Mouse (Mus musculus) ES-Bruce4 (cell line): ENCODE results near the gene Dhrs7. TPM values are rescaled to one million over a fixed set of nuclear protein-coding genes. Genes with fewer than 3 reads are reported as not detected.

Experiments
- H3K27ac ChIP-seq: 2 replicates; pipeline ENCODE4 v1.5.1; 2012; ENCODE audit warnings: low read length, inconsistent platforms; ENCODE audit not compliant: insufficient read depth
- H3K27me3 ChIP-seq: 2 replicates; pipeline ENCODE4 v1.6.1; 2012; ENCODE audit warnings: mild to moderate bottlenecking, low read length, inconsistent platforms; ENCODE audit not compliant: control insufficient read depth, poor library complexity, insufficient read depth, severe bottlenecking
- H3K36me3 ChIP-seq: 2 replicates; pipeline ENCODE4 v1.6.1; 2012; ENCODE audit warnings: inconsistent platforms, mild to moderate bottlenecking, low read length, moderate library complexity; ENCODE audit not compliant: control insufficient read depth, poor library complexity, insufficient read depth, severe bottlenecking
- H3K4me1 ChIP-seq: one replicate; pipeline ENCODE4 v1.8.1; 2011; ENCODE audit warnings: low read length; ENCODE audit not compliant: control insufficient read depth, insufficient read depth
- H3K4me3 ChIP-seq: 2 replicates; pipeline ENCODE4 v1.5.1; 2011; ENCODE audit warnings: low read depth, mild to moderate bottlenecking, low read length
- H3K9ac ChIP-seq: 2 replicates; pipeline ENCODE4 v1.6.1; 2012; ENCODE audit warnings: low read depth, mild to moderate bottlenecking, inconsistent platforms; ENCODE audit not compliant: poor library complexity, severe bottlenecking
- H3K9me3 ChIP-seq: replicated peaks from 2 replicates; pipeline ENCODE4 v1.6.1; 2012; ENCODE audit warnings: mild to moderate bottlenecking, low read length, inconsistent platforms; ENCODE audit not compliant: control insufficient read depth, poor library complexity, insufficient read depth, severe bottlenecking
- CTCF ChIP-seq: IDR thresholded peaks from one replicate; pipeline ENCODE4 v1.8.1; 2011; ENCODE audit warnings: low read depth, low read length
- EP300 ChIP-seq: IDR thresholded peaks from 2 replicates; pipeline ENCODE4 v1.6.1; 2011; ENCODE audit warnings: low read depth, low read length; ENCODE audit not compliant: insufficient read depth
- POLR2A ChIP-seq: IDR thresholded peaks from one replicate; pipeline ENCODE4 v1.8.1; 2011; ENCODE audit warnings: low read length; ENCODE audit not compliant: insufficient read depth
- polyA plus RNA-seq: library from polyadenylated mRNA; stranded (reverse); fragments of >200 nt; gene quantifications from 2 replicates; pipeline ENCODE4 v1.2.4, GENCODE M21; 2011; ENCODE audit warnings: low read depth; ENCODE audit not compliant: missing spikeins, insufficient read depth, insufficient read length

Gene Dhrs7
- polyA plus RNA-seq, 1 experiment = 42.7 TPM

- peaks cover 8% of the 10 kb centered on the region for H3K9me3 ChIP-seq
- no peaks in the 10 kb centered on the region for H3K36me3 ChIP-seq
- no peaks in the 10 kb centered on the region; the same call in 1 of the 2 replicates for H3K27me3 ChIP-seq
- no peaks in the 10 kb centered on the region for H3K4me1 ChIP-seq
- TF ChIP-seq POLR2A = no peak
- no peak for TF ChIP-seq CTCF
- TF ChIP-seq EP300 = no peak
- H3K27ac ChIP-seq = no peak overlapping the region
- no peak overlapping the region for H3K9ac ChIP-seq
- no peak overlapping the region for H3K4me3 ChIP-seq
These were observed 52.7 kb downstream of the Dhrs7 start for GRCm38 (mm10) chr12:72612053-72612452.

Other genes with a start within 250 kb of the Dhrs7 start
- 3.6 and 4.6 TPM in 2 replicates for gene Lrrc9, start 223.0 kb downstream of the Dhrs7 start, polyA plus RNA-seq
- 11.4 and 13.0 TPM in 2 replicates for gene Pcnx4, start 128.5 kb downstream of the Dhrs7 start, polyA plus RNA-seq
- 5.1 and 10.6 TPM in 2 replicates for gene Gm4756, start 15.2 kb downstream of the Dhrs7 start, polyA plus RNA-seq
- gene Ppm1a, start 92.5 kb upstream of the Dhrs7 start, polyA plus RNA-seq = 183 and 202 TPM in 2 replicates